Mouse (Mus musculus): ENCODE measurements around the gene Tnik.

Gene Tnik

GRCm38 (mm10) chr3:28263002-28263947 lies at the start of gene Tnik:
Tnik (plus strand) TSS chr3:28263214.
- peak; percentile 82 for DNase-seq (ENCODE audit: low spot score)

GRCm38 (mm10) chr3:28214886-28215311 lies 48.1 kb upstream of the Tnik start:
- DNase-seq (ENCODE audit: low spot score), result no peak

- DNase-seq (ENCODE audit: low spot score), result no peak
These were observed 46.0 kb upstream of the Tnik start for GRCm38 (mm10) chr3:28217001-28217400.

- no peak for DNase-seq (ENCODE audit: low spot score)
These were observed 43.5 kb upstream of the Tnik start for GRCm38 (mm10) chr3:28219533-28219932.

GRCm38 (mm10) chr3:28219964-28220363 lies 43.0 kb upstream of the Tnik start:
- DNase-seq (ENCODE audit: low spot score), result no peak

- DNase-seq (ENCODE audit: low spot score), result peak; percentile 18
These were observed 38.3 kb upstream of the Tnik start for GRCm38 (mm10) chr3:28224437-28225356.

- no peak for DNase-seq (ENCODE audit: low spot score)
These were observed 37.6 kb upstream of the Tnik start for GRCm38 (mm10) chr3:28225357-28225905.

GRCm38 (mm10) chr3:28226181-28226580 lies 36.8 kb upstream of the Tnik start:
- peak; percentile 66 for DNase-seq (ENCODE audit: low spot score)

GRCm38 (mm10) chr3:28228930-28229329 lies 34.1 kb upstream of the Tnik start:
- DNase-seq (ENCODE audit: low spot score), result no peak

GRCm38 (mm10) chr3:28229503-28229902 lies 33.5 kb upstream of the Tnik start:
- no peak for DNase-seq (ENCODE audit: low spot score)

GRCm38 (mm10) chr3:28232885-28233284 lies 30.1 kb upstream of the Tnik start:
- DNase-seq (ENCODE audit: low spot score), result no peak

- no peak for DNase-seq (ENCODE audit: low spot score)
These were observed 28.8 kb upstream of the Tnik start for GRCm38 (mm10) chr3:28234179-28234578.

GRCm38 (mm10) chr3:28236689-28237088 lies 26.3 kb upstream of the Tnik start:
- no peak for DNase-seq (ENCODE audit: low spot score)

- no peak for DNase-seq (ENCODE audit: low spot score)
These were observed 24.9 kb upstream of the Tnik start for GRCm38 (mm10) chr3:28238136-28238535.

- DNase-seq (ENCODE audit: low spot score), result peak; percentile 38
These were observed 20.5 kb upstream of the Tnik start for GRCm38 (mm10) chr3:28242561-28242960.

- no peak for DNase-seq (ENCODE audit: low spot score)
These were observed 18.6 kb upstream of the Tnik start for GRCm38 (mm10) chr3:28244244-28244890.

GRCm38 (mm10) chr3:28248255-28248957 lies 14.6 kb upstream of the Tnik start:
- no peak for DNase-seq (ENCODE audit: low spot score)

- DNase-seq (ENCODE audit: low spot score), result no peak
These were observed 7.3 kb upstream of the Tnik start for GRCm38 (mm10) chr3:28255711-28256110.

GRCm38 (mm10) chr3:28262371-28263001 lies 528 bp upstream of the Tnik start:
- DNase-seq (ENCODE audit: low spot score), result peak; percentile 65

Data from testis, postnatal 14 days (tissue).